Mouse (Mus musculus): ENCODE measurements around the gene S1pr5.
"Not testable (repeated sequence)": the region's sequence is repeated elsewhere in the genome, so short reads cannot be mapped to it uniquely, and the experiment has no call there.

The S1pr5 gene

GRCm38 (mm10) chr9:21266889-21267288 lies 18.6 kb upstream of the S1pr5 start:
- no peak for DNase-seq (ENCODE audit: low spot score)

GRCm38 (mm10) chr9:21265611-21266010 lies 17.4 kb upstream of the S1pr5 start:
- DNase-seq (ENCODE audit: low spot score), result no peak

GRCm38 (mm10) chr9:21265000-21265561 lies 16.8 kb upstream of the S1pr5 start, which contains the start of gene Atg4d:
TSS of gene Atg4d (plus strand) at chr9:21265293.
- DNase-seq (ENCODE audit: low spot score), result peak; percentile 99

GRCm38 (mm10) chr9:21264272-21264999 lies 16.2 kb upstream of the S1pr5 start:
- DNase-seq (ENCODE audit: low spot score), result peak; percentile 92

- DNase-seq (ENCODE audit: low spot score), result no peak
Observed at GRCm38 (mm10) chr9:21261831-21262230, 13.6 kb upstream of the S1pr5 start.

- DNase-seq (ENCODE audit: low spot score), result no peak
Observed at GRCm38 (mm10) chr9:21260491-21261040, 12.3 kb upstream of the S1pr5 start.

- DNase-seq (ENCODE audit: low spot score), result not testable (repeated sequence)
Observed at GRCm38 (mm10) chr9:21256349-21256748, 8.1 kb upstream of the S1pr5 start.

GRCm38 (mm10) chr9:21254690-21255089 lies 6.4 kb upstream of the S1pr5 start:
- no peak for DNase-seq (ENCODE audit: low spot score)

GRCm38 (mm10) chr9:21251116-21251735 lies 3.0 kb upstream of the S1pr5 start:
- DNase-seq (ENCODE audit: low spot score), result no peak

GRCm38 (mm10) chr9:21250509-21250908 lies 2.3 kb upstream of the S1pr5 start:
- DNase-seq (ENCODE audit: low spot score), result no peak

- DNase-seq (ENCODE audit: low spot score), result no peak
Observed at GRCm38 (mm10) chr9:21249629-21250508, 1.6 kb upstream of the S1pr5 start.

- no peak for DNase-seq (ENCODE audit: low spot score)
Observed at GRCm38 (mm10) chr9:21246342-21246741, 1.9 kb downstream of the S1pr5 start.

- no peak for DNase-seq (ENCODE audit: low spot score)
Observed at GRCm38 (mm10) chr9:21245113-21245487, 3.1 kb downstream of the S1pr5 start.

- no peak for DNase-seq (ENCODE audit: low spot score)
Observed at GRCm38 (mm10) chr9:21244428-21245112, 3.7 kb downstream of the S1pr5 start.

- DNase-seq (ENCODE audit: low spot score), result no peak
Observed at GRCm38 (mm10) chr9:21243826-21244427, 4.3 kb downstream of the S1pr5 start.

- DNase-seq (ENCODE audit: low spot score), result peak; percentile 87
Observed at GRCm38 (mm10) chr9:21241343-21241742, 6.9 kb downstream of the S1pr5 start.

- no peak for DNase-seq (ENCODE audit: low spot score)
Observed at GRCm38 (mm10) chr9:21239465-21239848, 8.8 kb downstream of the S1pr5 start.

- DNase-seq (ENCODE audit: low spot score), result peak; percentile 64
Observed at GRCm38 (mm10) chr9:21238733-21239464, 9.3 kb downstream of the S1pr5 start, which contains the start of gene Keap1. TSS of gene Keap1 (minus strand) at chr9:21239361.

- DNase-seq (ENCODE audit: low spot score), result peak; percentile 49
Observed at GRCm38 (mm10) chr9:21238004-21238732, 10.1 kb downstream of the S1pr5 start.
